Mouse (Mus musculus) brain, embryonic 14.5 days (tissue): ENCODE measurements around the gene Mprip.

Experiments
- CTCF ChIP-seq: fragments of 200-500 bp; IDR thresholded peaks from 2 replicates; pipeline ENCODE4 v1.5.1; 2012; ENCODE audit warnings: inconsistent platforms, mild to moderate bottlenecking, moderate library complexity, borderline replicate concordance; ENCODE audit not compliant: insufficient read depth, insufficient read length; ENCODE audit errors: extremely low read depth
- POLR2A ChIP-seq: fragments of 200-500 bp; IDR thresholded peaks from 2 replicates; pipeline ENCODE4 v1.6.1; 2012; ENCODE audit warnings: mild to moderate bottlenecking, inconsistent platforms, borderline replicate concordance; ENCODE audit not compliant: poor library complexity, insufficient read depth, insufficient read length, severe bottlenecking; ENCODE audit errors: extremely low read depth

GRCm38 (mm10) chr11:59731821-59732220, 70.7 kb downstream of the Mprip start:
- no peak for TF ChIP-seq CTCF
- TF ChIP-seq POLR2A, result no peak
